Mouse (Mus musculus) erythroblast, embryonic 14.5 days (primary cell): ENCODE data around the gene Tecr.

Experiments
- GATA1 ChIP-seq: IDR thresholded peaks from 2 replicates; pipeline ENCODE4 v1.6.1; 2012; ENCODE audit warnings: low read length, inconsistent platforms, mixed read lengths
- TAL1 ChIP-seq: IDR thresholded peaks from 3 replicates; pipeline ENCODE4 v1.6.1; 2012; ENCODE audit warnings: low read length, inconsistent platforms, mixed read lengths

- no peak for TF ChIP-seq GATA1
- no peak for TF ChIP-seq TAL1
Measured at GRCm38 (mm10) chr8:83576516-83576895, 31.3 kb downstream of the Tecr start.
